Mouse (Mus musculus) midbrain, embryonic 14.5 days (tissue): Measurements from ENCODE around the gene Gm17545. TPM values are rescaled to one million over a fixed set of nuclear protein-coding genes. Genes with fewer than 3 reads are reported as not detected.

Experiments used
- ATAC-seq: fragments of 200-750 bp; cut with Nextera tagmentation; 2 replicates; pipeline ENCODE4 v1.8.0; 2017; ENCODE audit warnings: moderate number of reproducible peaks, moderate library complexity; ENCODE audit not compliant: low FRiP score, low TSS enrichment
- DNase-seq: peaks from one replicate; pipeline ENCODE4 v3.0.0-alpha.2; 2015
- H3K27ac ChIP-seq: fragments of 300-500 bp; sonication (generic); replicated peaks from 2 replicates; pipeline ENCODE4 v1.5.1; 2014; ENCODE audit warnings: mild to moderate bottlenecking, low read depth, low read length, moderate library complexity
- H3K27me3 ChIP-seq: fragments of 300-500 bp; sonication (generic); 2 replicates; pipeline ENCODE4 v1.6.1; 2014; ENCODE audit warnings: low read length, control low read depth, mixed read lengths; ENCODE audit not compliant: control insufficient read depth, insufficient read depth
- H3K36me3 ChIP-seq: fragments of 300-500 bp; sonication (generic); 2 replicates; pipeline ENCODE4 v1.6.1; 2014; ENCODE audit warnings: low read length, control low read depth; ENCODE audit not compliant: control insufficient read depth, insufficient read depth
- H3K4me1 ChIP-seq: fragments of 300-500 bp; sonication (generic); 2 replicates; pipeline ENCODE4 v1.6.1; 2014; ENCODE audit warnings: mild to moderate bottlenecking, antibody characterized with exemption, low read length, control low read depth; ENCODE audit not compliant: control insufficient read depth, insufficient read depth
- H3K4me2 ChIP-seq: fragments of 300-500 bp; sonication (generic); 2 replicates; pipeline ENCODE4 v1.6.1; 2014; ENCODE audit warnings: mild to moderate bottlenecking, low read length, moderate library complexity
- H3K4me3 ChIP-seq: fragments of 300-500 bp; sonication (generic); replicated peaks from 2 replicates; pipeline ENCODE4 v1.5.1; 2014; ENCODE audit warnings: low read depth, low read length
- H3K9ac ChIP-seq: fragments of 300-500 bp; sonication (generic); replicated peaks from 2 replicates; pipeline ENCODE4 v1.6.1; 2014; ENCODE audit warnings: mild to moderate bottlenecking, low read length, moderate library complexity
- H3K9me3 ChIP-seq: fragments of 300-500 bp; sonication (generic); 2 replicates; pipeline ENCODE4 v1.6.1; 2016; ENCODE audit warnings: low read length, control low read depth, mixed read lengths; ENCODE audit not compliant: control insufficient read depth
- WGBS: fragments of 180-500 bp; shearing (Covaris S2); extraction: QIAGEN DNeasy Blood & Tissue Kit; methylation state at CpG from one replicate; pipeline ENCODE4 v1.1.7; 2014; 5-methylcytosine and 5-hydroxymethylcytosine counted together
- polyA plus RNA-seq: library from polyadenylated mRNA; unstranded; fragments of >200 nt; fragmentation: Nextera tagmentation; extraction: Ambion mirVana; gene quantifications from 2 replicates; pipeline ENCODE4 v1.2.1, GENCODE M21; 2014

The Gm17545 gene
- polyA plus RNA-seq, 1 experiment from 2014 or later: not detected

- Histone ChIP-seq H3K9me3 (no peaks in the 10 kb centered on the region), H3K27ac (no peak overlapping the region), H3K4me3 (no peak overlapping the region), H3K9ac (no peak overlapping the region), H3K4me2 (no peak overlapping the region), H3K4me1 (no peaks in the 10 kb centered on the region), H3K36me3 (no peaks in the 10 kb centered on the region), H3K27me3 (no peaks in the 10 kb centered on the region)
- ATAC-seq (no peak), DNase-seq (no peak)
- WGBS: 41% methylated on average over 5 of the region's 5 CpGs
Observed at GRCm38 (mm10) chr9:22430315-22430840, 23.7 kb upstream of the Gm17545 start.

DNA sequence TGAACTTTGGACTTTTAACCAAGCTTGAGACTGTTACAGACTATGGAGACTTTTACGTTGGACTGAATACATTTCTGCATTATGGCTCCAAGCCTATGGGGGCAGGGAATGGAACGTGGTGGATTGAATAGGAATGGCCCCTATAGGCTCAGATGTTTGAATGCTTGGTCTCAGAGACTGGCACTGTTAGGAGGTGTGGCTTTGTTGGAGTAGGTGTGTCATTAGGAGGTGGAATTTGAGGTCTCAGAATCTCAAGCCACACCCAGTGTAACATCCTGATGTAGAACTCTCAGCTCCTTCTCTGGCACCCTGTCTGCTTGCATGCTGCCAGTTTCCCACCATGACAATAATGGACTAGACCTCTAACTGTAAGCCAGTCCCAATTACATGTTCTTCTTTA is 20.9 kb upstream of the Gm17545 start:
- Histone ChIP-seq H3K4me1 (no peaks in the 10 kb centered on the region), H3K4me3 (no peak overlapping the region), H3K4me2 (no peak overlapping the region), H3K9ac (no peak overlapping the region), H3K27ac (no peak overlapping the region), H3K27me3 (no peaks in the 10 kb centered on the region), H3K36me3 (0 out of 2 replicates have a peak, but pooled peaks cover 2% of the 10 kb centered on the region), H3K9me3 (no peaks in the 10 kb centered on the region)
- WGBS: 80% methylated on average over 2 of the region's 2 CpGs
- ATAC-seq: no peak
- DNase-seq: no peak

DNA sequence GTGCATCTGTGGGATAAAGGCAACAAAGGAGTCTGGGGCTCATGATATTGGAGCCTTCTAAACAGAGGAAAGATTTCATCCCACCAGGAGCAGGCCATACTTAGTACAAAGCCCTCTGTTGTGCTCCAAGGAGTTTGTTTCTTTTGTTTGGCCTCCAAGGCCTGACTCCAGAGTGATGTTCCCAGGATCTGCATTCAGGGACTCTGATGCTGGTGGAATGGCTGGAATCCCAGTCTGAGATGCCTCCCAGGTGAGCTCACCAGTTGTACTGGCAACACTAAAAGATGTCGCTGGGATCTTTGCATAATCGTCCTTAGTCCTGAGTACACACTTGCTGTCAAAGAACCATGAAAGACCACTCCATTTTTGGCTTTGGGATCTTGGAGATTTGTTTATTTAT is 20.0 kb upstream of the Gm17545 start:
- 93% methylated on average over 2 of the region's 2 CpGs for WGBS
- H3K36me3 ChIP-seq: 0 out of 2 replicates have a peak, but pooled peaks cover 2% of the 10 kb centered on the region
- ATAC-seq (no peak), DNase-seq (no peak)
- no peak overlapping the region for H3K4me3 ChIP-seq
- no peak overlapping the region for H3K9ac ChIP-seq
- H3K9me3 ChIP-seq: no peaks in the 10 kb centered on the region
- H3K27ac ChIP-seq: no peak overlapping the region
- no peaks in the 10 kb centered on the region for H3K27me3 ChIP-seq
- H3K4me1 ChIP-seq: no peaks in the 10 kb centered on the region
- no peak overlapping the region for H3K4me2 ChIP-seq

GRCm38 (mm10) chr9:22438826-22439225 is 15.3 kb upstream of the Gm17545 start:
- H3K4me3 ChIP-seq: no peak overlapping the region
- H3K27ac ChIP-seq: no peak overlapping the region
- no peaks in the 10 kb centered on the region for H3K9me3 ChIP-seq
- 65% methylated on average over 1 of the region's 1 CpGs for WGBS
- no peaks in the 10 kb centered on the region for H3K27me3 ChIP-seq
- no peak for ATAC-seq
- DNase-seq: no peak
- H3K9ac ChIP-seq: no peak overlapping the region
- H3K36me3 ChIP-seq: 0 out of 2 replicates have a peak, but pooled peaks cover 2% of the 10 kb centered on the region
- no peak overlapping the region for H3K4me2 ChIP-seq
- H3K4me1 ChIP-seq: no peaks in the 10 kb centered on the region

GRCm38 (mm10) chr9:22443157-22443556 is 10.9 kb upstream of the Gm17545 start:
- DNase-seq: no peak
- Histone ChIP-seq H3K36me3 (peaks cover 25% of the 10 kb centered on the region), H3K27ac (no peak overlapping the region), H3K4me2 (no peak overlapping the region), H3K9ac (no peak overlapping the region), H3K4me1 (no peaks in the 10 kb centered on the region), H3K27me3 (no peaks in the 10 kb centered on the region), H3K9me3 (no peaks in the 10 kb centered on the region), H3K4me3 (no peak overlapping the region)
- no peak for ATAC-seq
- 92% methylated on average over 10 of the region's 10 CpGs for WGBS

- Histone ChIP-seq H3K27me3 (no peaks in the 10 kb centered on the region), H3K36me3 (peaks cover 44% of the 10 kb centered on the region), H3K4me2 (no peak overlapping the region), H3K9me3 (no peaks in the 10 kb centered on the region), H3K9ac (no peak overlapping the region), H3K4me1 (no peaks in the 10 kb centered on the region), H3K27ac (no peak overlapping the region), H3K4me3 (no peak overlapping the region)
- ATAC-seq (no peak), DNase-seq (no peak)
- WGBS: 95% methylated on average over 1 of the region's 1 CpGs
Observed at GRCm38 (mm10) chr9:22445123-22445522, 9.0 kb upstream of the Gm17545 start.

DNA sequence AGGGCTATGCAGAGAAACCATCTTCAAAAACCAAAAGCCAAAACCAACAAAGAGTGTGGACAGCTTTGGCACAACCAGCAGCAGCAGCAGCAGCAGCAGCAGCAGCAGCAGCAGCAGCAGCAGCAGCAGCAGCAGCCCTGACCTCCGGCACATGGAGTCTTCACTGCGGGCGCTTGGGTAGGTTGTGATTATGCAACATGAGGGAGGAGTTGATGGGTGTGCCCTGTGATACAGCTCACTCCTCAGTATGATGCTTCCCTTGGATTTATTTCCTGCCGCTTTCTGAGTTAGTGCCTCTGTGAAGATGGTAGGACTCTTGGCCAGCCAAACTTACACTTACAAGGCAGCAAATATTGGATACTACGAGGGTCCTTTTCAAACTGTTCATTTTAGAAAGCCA is 6.9 kb upstream of the Gm17545 start:
- ATAC-seq (no peak), DNase-seq (no peak)
- WGBS: 96% methylated on average over 5 of the region's 5 CpGs
- no peaks in the 10 kb centered on the region for H3K4me1 ChIP-seq
- H3K9me3 ChIP-seq: no peaks in the 10 kb centered on the region
- no peak overlapping the region for H3K27ac ChIP-seq
- no peak overlapping the region for H3K9ac ChIP-seq
- no peak overlapping the region for H3K4me3 ChIP-seq
- no peaks in the 10 kb centered on the region for H3K27me3 ChIP-seq
- H3K4me2 ChIP-seq: no peak overlapping the region
- H3K36me3 ChIP-seq: peaks cover 65% of the 10 kb centered on the region

DNA sequence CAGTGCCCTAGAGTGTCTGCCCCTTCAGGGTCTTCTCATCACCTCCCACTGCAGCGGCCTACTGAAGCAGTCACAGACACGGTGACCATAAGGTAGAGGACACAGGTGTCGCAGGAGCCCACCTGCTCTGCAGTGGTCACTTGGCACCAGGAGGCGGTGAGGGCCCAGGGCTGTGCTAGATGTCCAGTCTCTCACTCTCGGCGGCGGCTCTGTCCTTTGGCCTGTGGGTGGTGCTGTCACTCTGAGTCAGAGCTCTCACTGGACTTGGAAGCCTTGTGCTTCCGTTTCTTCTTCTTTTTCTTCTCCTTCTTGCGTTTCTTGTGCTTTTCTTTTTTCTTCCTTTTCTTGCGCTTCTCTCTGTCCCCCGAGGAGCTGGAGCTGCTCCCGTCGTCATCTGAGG is 5.7 kb upstream of the Gm17545 start:
- WGBS: 88% methylated on average over 13 of the region's 13 CpGs
- Histone ChIP-seq H3K36me3 (peaks cover 77% of the 10 kb centered on the region), H3K27ac (no peak overlapping the region), H3K9ac (no peak overlapping the region), H3K9me3 (no peaks in the 10 kb centered on the region), H3K4me2 (no peak overlapping the region), H3K27me3 (no peaks in the 10 kb centered on the region), H3K4me1 (no peaks in the 10 kb centered on the region), H3K4me3 (no peak overlapping the region)
- DNase-seq (no peak), ATAC-seq (no peak)

- Histone ChIP-seq H3K4me1 (no peaks in the 10 kb centered on the region), H3K27me3 (no peaks in the 10 kb centered on the region), H3K27ac (no peak overlapping the region), H3K4me3 (no peak overlapping the region), H3K9ac (no peak overlapping the region), H3K9me3 (no peaks in the 10 kb centered on the region), H3K4me2 (no peak overlapping the region), H3K36me3 (peaks cover 83% of the 10 kb centered on the region)
- ATAC-seq (no peak), DNase-seq (no peak)
- 96% methylated on average over 6 of the region's 6 CpGs for WGBS
Observed at GRCm38 (mm10) chr9:22449209-22449608, 4.9 kb upstream of the Gm17545 start.
